Mouse (Mus musculus) liver, embryonic 14.5 days (tissue): ENCODE measurements at regions not wholly inside any gene's neighbourhood (a gene's known extent, or its start where the extent isn't known, plus 50 kb on each side); places are given as distances from the start of the nearest gene placed in this dataset.

ENCODE experiments used
- ATAC-seq: fragments of 200-750 bp; cut with Nextera tagmentation; 2 replicates; pipeline ENCODE4 v1.8.0; 2017; ENCODE audit warnings: moderate number of reproducible peaks, mild to moderate bottlenecking, moderate library complexity; ENCODE audit not compliant: insufficient read depth
- DNase-seq, 3 experiments: peaks; one replicate each; pipeline ENCODE4 v3.0.0-alpha.2; 2012 to 2013; ENCODE audit warnings: low read depth in 3 of 3, low spot score in 3 of 3
- H3K27ac ChIP-seq: fragments of 300-500 bp; sonication (generic); 2 replicates; pipeline ENCODE4 v1.5.1; 2014; ENCODE audit warnings: moderate library complexity, mild to moderate bottlenecking, control low read depth, inconsistent platforms
- H3K27me3 ChIP-seq: fragments of 300-500 bp; sonication (generic); 2 replicates; pipeline ENCODE4 v1.6.1; 2014; ENCODE audit warnings: mild to moderate bottlenecking, low read length, moderate library complexity; ENCODE audit not compliant: control insufficient read depth, insufficient read depth
- H3K36me3 ChIP-seq: fragments of 300-500 bp; sonication (generic); replicated peaks from 2 replicates; pipeline ENCODE4 v1.6.1; 2014; ENCODE audit warnings: low read depth; ENCODE audit not compliant: control insufficient read depth, insufficient read depth
- H3K4me1 ChIP-seq, 2 experiments: fragments of 200-500 bp in 1 of 2; fragments of 300-500 bp in 1 of 2; sonication (generic) in 1 of 2; replicated peaks; 2 replicates each; pipeline ENCODE4 v1.6.1; 2012 to 2014; ENCODE audit warnings: antibody characterized with exemption in 1 of 2, inconsistent platforms in 1 of 2, low read length in 1 of 2; ENCODE audit not compliant: control insufficient read depth in 2 of 2, insufficient read depth in 2 of 2
- H3K4me2 ChIP-seq: fragments of 300-500 bp; sonication (generic); 2 replicates; pipeline ENCODE4 v1.6.1; 2014; ENCODE audit warnings: low read depth, mild to moderate bottlenecking, control low read depth, moderate library complexity
- H3K4me3 ChIP-seq, 2 experiments: fragments of 200-500 bp in 1 of 2; fragments of 300-500 bp in 1 of 2; sonication (generic) in 1 of 2; 2 replicates each; pipeline ENCODE4 v1.5.1; 2012 to 2014; ENCODE audit warnings: low read depth in 2 of 2, low read length in 2 of 2, mild to moderate bottlenecking in 2 of 2, control low read depth in 1 of 2, inconsistent platforms in 1 of 2, moderate library complexity in 1 of 2; ENCODE audit not compliant: insufficient read depth in 1 of 2
- H3K9ac ChIP-seq: fragments of 300-500 bp; sonication (generic); replicated peaks from 2 replicates; pipeline ENCODE4 v1.6.1; 2014; ENCODE audit warnings: mild to moderate bottlenecking, control low read depth, moderate library complexity
- H3K9me3 ChIP-seq: fragments of 300-500 bp; sonication (generic); 2 replicates; pipeline ENCODE4 v1.6.1; 2016; ENCODE audit warnings: low read length, mixed read lengths; ENCODE audit not compliant: control insufficient read depth
- CTCF ChIP-seq: IDR thresholded peaks from 2 replicates; pipeline ENCODE4 v1.5.1; 2016; ENCODE audit warnings: antibody characterized with exemption, low read depth, control low read depth
- EP300 ChIP-seq: IDR thresholded peaks from 2 replicates; pipeline ENCODE4 v1.6.1; 2016; ENCODE audit warnings: antibody characterized with exemption, low read depth
- WGBS: fragments of 180-500 bp; shearing (Covaris S2); extraction: QIAGEN DNeasy Blood & Tissue Kit; methylation state at CpG from one replicate; pipeline ENCODE4 v1.1.7; 2014; ENCODE audit not compliant: insufficient replicate concordance; 5-methylcytosine and 5-hydroxymethylcytosine counted together

GRCm38 (mm10) chr1:35536276-35536675 lies 531.9 kb upstream of the Hs6st1 start:
- WGBS: 57% methylated on average over 5 of the region's 5 CpGs
- no peak overlapping the region for H3K9ac ChIP-seq
- no peaks in the 10 kb centered on the region for H3K4me1 ChIP-seq
- TF ChIP-seq CTCF: no peak
- TF ChIP-seq EP300: no peak
- no peaks in the 10 kb centered on the region for H3K9me3 ChIP-seq
- ATAC-seq (no peak), DNase-seq (no peak)
- no peak overlapping the region for H3K4me2 ChIP-seq
- H3K27me3 ChIP-seq: no peaks in the 10 kb centered on the region
- no peaks in the 10 kb centered on the region for H3K36me3 ChIP-seq
- no peak overlapping the region for H3K4me3 ChIP-seq
- no peak overlapping the region for H3K27ac ChIP-seq

GRCm38 (mm10) chr1:35548845-35549244 lies 519.4 kb upstream of the Hs6st1 start:
- no peaks in the 10 kb centered on the region for H3K9me3 ChIP-seq
- DNase-seq (no peak), ATAC-seq (no peak)
- WGBS: 35% methylated on average over 3 of the region's 3 CpGs
- TF ChIP-seq CTCF: no peak
- no peak for TF ChIP-seq EP300
- H3K4me2 ChIP-seq: no peak overlapping the region
- H3K27ac ChIP-seq: no peak overlapping the region
- H3K4me3 ChIP-seq: no peak overlapping the region
- no peaks in the 10 kb centered on the region for H3K36me3 ChIP-seq
- no peaks in the 10 kb centered on the region for H3K27me3 ChIP-seq
- H3K9ac ChIP-seq: no peak overlapping the region
- H3K4me1 ChIP-seq: no peaks in the 10 kb centered on the region

- WGBS: 60% methylated on average over 1 of the region's 1 CpGs
- H3K27me3 ChIP-seq: no peaks in the 10 kb centered on the region
Measured at GRCm38 (mm10) chr1:35551503-35551902, 516.7 kb upstream of the Hs6st1 start.

GRCm38 (mm10) chr1:35562786-35563185 lies 505.4 kb upstream of the Hs6st1 start:
- no peak overlapping the region for H3K4me3 ChIP-seq
- no peaks in the 10 kb centered on the region for H3K9me3 ChIP-seq
- no peak overlapping the region for H3K9ac ChIP-seq
- ATAC-seq: no peak
- DNase-seq: no peak
- H3K27ac ChIP-seq: no peak overlapping the region
- H3K36me3 ChIP-seq: no peaks in the 10 kb centered on the region
- TF ChIP-seq CTCF (no peak), EP300 (no peak)
- 74% methylated on average over 4 of the region's 4 CpGs for WGBS
- H3K27me3 ChIP-seq: no peaks in the 10 kb centered on the region
- H3K4me1 ChIP-seq: no peaks in the 10 kb centered on the region
- no peak overlapping the region for H3K4me2 ChIP-seq

More at GRCm38 (mm10) chr1:35551503-35551902, 516.7 kb upstream of the Hs6st1 start:
- Histone ChIP-seq H3K9me3 (no peaks in the 10 kb centered on the region), H3K36me3 (no peaks in the 10 kb centered on the region), H3K4me2 (no peak overlapping the region), H3K4me3 (no peak overlapping the region), H3K27ac (no peak overlapping the region), H3K9ac (no peak overlapping the region), H3K4me1 (no peaks in the 10 kb centered on the region)
- TF ChIP-seq EP300 (no peak), CTCF (no peak)
- ATAC-seq: no peak
- DNase-seq: no peak

- DNase-seq (no peak), ATAC-seq (no peak)
- no peak overlapping the region for H3K9ac ChIP-seq
- H3K4me3 ChIP-seq: no peak overlapping the region
- TF ChIP-seq CTCF (no peak), EP300 (no peak)
- H3K27ac ChIP-seq: no peak overlapping the region
- no peaks in the 10 kb centered on the region for H3K4me1 ChIP-seq
- WGBS: 43% methylated on average over 1 of the region's 1 CpGs
- no peaks in the 10 kb centered on the region for H3K9me3 ChIP-seq
- H3K36me3 ChIP-seq: no peaks in the 10 kb centered on the region
- no peak overlapping the region for H3K4me2 ChIP-seq
- no peaks in the 10 kb centered on the region for H3K27me3 ChIP-seq
Measured at GRCm38 (mm10) chr1:35575203-35575602, 493.0 kb upstream of the Hs6st1 start.

- Histone ChIP-seq H3K9me3 (no peaks in the 10 kb centered on the region), H3K4me1 (no peaks in the 10 kb centered on the region), H3K27me3 (no peaks in the 10 kb centered on the region), H3K36me3 (no peaks in the 10 kb centered on the region), H3K9ac (no peak overlapping the region), H3K27ac (no peak overlapping the region), H3K4me2 (no peak overlapping the region), H3K4me3 (no peak overlapping the region)
- DNase-seq (no peak), ATAC-seq (no peak)
- WGBS: 58% methylated on average over 3 of the region's 3 CpGs
- no peak for TF ChIP-seq EP300
- no peak for TF ChIP-seq CTCF
Measured at GRCm38 (mm10) chr1:35579392-35579791, 488.8 kb upstream of the Hs6st1 start.
